Mouse (Mus musculus) G1E (cell line): ENCODE measurements around the gene Taf1c.

ENCODE experiments used
- CTCF ChIP-seq: IDR thresholded peaks from 2 replicates; pipeline ENCODE4 v1.5.1; 2012; ENCODE audit warnings: low read depth, low read length, inconsistent platforms, mixed read lengths
- GATA1 ChIP-seq: IDR thresholded peaks from 2 replicates; pipeline ENCODE4 v1.6.1; 2012; ENCODE audit warnings: borderline replicate concordance, low read length, inconsistent platforms, mixed read lengths
- GATA2 ChIP-seq: IDR thresholded peaks from 2 replicates; pipeline ENCODE4 v1.6.1; 2012; ENCODE audit warnings: low read depth, low read length, inconsistent platforms, borderline replicate concordance
- POLR2AphosphoS5 ChIP-seq: IDR thresholded peaks from 2 replicates; pipeline ENCODE4 v1.6.1; 2012; ENCODE audit warnings: low read depth, low read length, inconsistent platforms; ENCODE audit not compliant: insufficient replicate concordance

GRCm38 (mm10) chr8:119580441-119581161 is 24.4 kb downstream of the Taf1c start:
- no peak for TF ChIP-seq CTCF
- TF ChIP-seq GATA1, result no peak
- no peak for TF ChIP-seq POLR2AphosphoS5
- TF ChIP-seq GATA2, result no peak
